Mouse (Mus musculus) c-Kit-positive CD71-positive TER-119-positive erythroid progenitor cells, embryonic 14.5 days (primary cell): ENCODE measurements around the gene Nrxn2.

Source experiments
- DNase-seq: peaks from one replicate; pipeline ENCODE4 v3.0.0-alpha.2; 2013; ENCODE audit warnings: low spot score

The Nrxn2 gene

GRCm38 (mm10) chr19:6518601-6519000, 100.1 kb downstream of the Nrxn2 start:
- DNase-seq = no peak

GRCm38 (mm10) chr19:6519483-6519882, 101.0 kb downstream of the Nrxn2 start:
- DNase-seq = no peak

- DNase-seq = no peak
These were observed 103.1 kb downstream of the Nrxn2 start for GRCm38 (mm10) chr19:6521630-6522029.

- no peak for DNase-seq
These were observed 103.8 kb downstream of the Nrxn2 start for GRCm38 (mm10) chr19:6522289-6522688.

GRCm38 (mm10) chr19:6525023-6525422, 106.5 kb downstream of the Nrxn2 start:
- DNase-seq = no peak

- DNase-seq = no peak
These were observed 107.5 kb downstream of the Nrxn2 start for GRCm38 (mm10) chr19:6526010-6526409.

GRCm38 (mm10) chr19:6527439-6527838, 108.9 kb downstream of the Nrxn2 start:
- DNase-seq = no peak

- no peak for DNase-seq
These were observed 109.5 kb downstream of the Nrxn2 start for GRCm38 (mm10) chr19:6527839-6528531.

GRCm38 (mm10) chr19:6529265-6529985, 110.9 kb downstream of the Nrxn2 start:
- DNase-seq = no peak

GRCm38 (mm10) chr19:6530359-6530758, 111.8 kb downstream of the Nrxn2 start:
- DNase-seq = no peak

GRCm38 (mm10) chr19:6531011-6531631, 112.6 kb downstream of the Nrxn2 start:
- no peak for DNase-seq

- DNase-seq = no peak
These were observed 113.4 kb downstream of the Nrxn2 start for GRCm38 (mm10) chr19:6531832-6532471.

GRCm38 (mm10) chr19:6532656-6533055, 114.1 kb downstream of the Nrxn2 start:
- DNase-seq = no peak

- DNase-seq = no peak
These were observed 115.0 kb downstream of the Nrxn2 start for GRCm38 (mm10) chr19:6533290-6534117.

GRCm38 (mm10) chr19:6534118-6534415, 115.5 kb downstream of the Nrxn2 start:
- no peak for DNase-seq

- no peak for DNase-seq
These were observed 117.7 kb downstream of the Nrxn2 start for GRCm38 (mm10) chr19:6536201-6536600.

- DNase-seq = no peak
These were observed 118.2 kb downstream of the Nrxn2 start for GRCm38 (mm10) chr19:6536696-6537095.

GRCm38 (mm10) chr19:6537526-6537925, 119.0 kb downstream of the Nrxn2 start:
- no peak for DNase-seq

- DNase-seq = no peak
These were observed 120.0 kb downstream of the Nrxn2 start for GRCm38 (mm10) chr19:6538546-6538945.

GRCm38 (mm10) chr19:6539592-6539991, 121.1 kb downstream of the Nrxn2 start:
- DNase-seq = no peak

GRCm38 (mm10) chr19:6540191-6540590, 121.7 kb downstream of the Nrxn2 start:
- no peak for DNase-seq

- DNase-seq = no peak
These were observed 123.0 kb downstream of the Nrxn2 start for GRCm38 (mm10) chr19:6541521-6541920.
